Mouse (Mus musculus): ENCODE data around the gene Enpp3. TPM values are rescaled to one million over a fixed set of nuclear protein-coding genes. Genes with fewer than 3 reads are reported as not detected.
"Not testable (repeated sequence)": the region's sequence is repeated elsewhere in the genome, so short reads cannot be mapped to it uniquely, and the experiment has no call there.

The Enpp3 gene
- polyA plus RNA-seq, 1 experiment, result 0.61 TPM

DNA sequence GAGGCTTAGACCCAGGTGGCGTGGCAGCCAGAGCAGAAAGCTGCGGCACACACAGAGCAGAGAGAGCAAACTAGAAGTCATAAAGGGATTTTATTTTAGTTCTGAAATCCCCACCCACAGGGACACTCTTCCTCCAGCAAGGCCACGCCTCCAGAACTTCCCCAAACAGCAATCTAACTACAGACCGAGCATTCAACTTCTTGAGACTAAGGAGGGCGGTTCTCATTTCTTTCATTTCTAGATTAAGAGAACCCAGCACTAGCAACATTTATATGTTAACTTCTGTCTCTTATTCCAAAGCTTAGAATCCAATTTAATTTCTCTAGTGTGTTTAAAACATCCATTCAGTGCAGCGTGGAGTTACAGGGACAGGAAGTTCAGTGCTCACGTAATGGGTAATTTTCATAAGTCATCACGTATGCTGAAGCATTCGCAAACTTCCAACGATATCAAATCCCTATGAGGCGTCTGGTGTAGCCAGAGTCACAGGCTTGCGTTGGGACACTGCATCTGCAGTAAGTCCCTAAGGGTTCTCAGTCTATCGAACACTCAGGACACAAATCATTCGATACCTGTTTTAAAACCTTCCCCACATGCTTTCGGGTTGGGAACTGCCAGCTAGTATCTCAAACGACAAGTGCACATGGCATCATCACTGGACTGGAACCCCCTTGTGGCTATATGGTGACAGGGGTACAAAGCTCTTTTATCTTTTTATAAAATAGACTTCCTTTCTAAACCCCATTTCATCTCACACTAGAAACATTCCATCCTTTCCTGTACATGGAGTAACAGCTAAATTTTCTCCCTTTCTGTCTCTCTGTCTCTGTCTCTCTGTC lies 18.7 kb downstream of the Enpp3 start:
- TF ChIP-seq POLR2A (IDR thresholded peaks at IDR 0.05; ENCODE audit: extremely low read depth, insufficient read depth, low read length) (no peak), CTCF (IDR thresholded peaks at IDR 0.05; ENCODE audit: extremely low read depth, insufficient read depth, low read length) (no peak)
- no peak overlapping the region for H3K27ac ChIP-seq (ENCODE audit: insufficient read depth, low read length)
- no peaks in the 10 kb centered on the region for H3K4me1 ChIP-seq (ENCODE audit: control insufficient read depth, insufficient read depth, low read length)
- H3K4me3 ChIP-seq (ENCODE audit: insufficient read depth, low read length), result no peak overlapping the region

DNA sequence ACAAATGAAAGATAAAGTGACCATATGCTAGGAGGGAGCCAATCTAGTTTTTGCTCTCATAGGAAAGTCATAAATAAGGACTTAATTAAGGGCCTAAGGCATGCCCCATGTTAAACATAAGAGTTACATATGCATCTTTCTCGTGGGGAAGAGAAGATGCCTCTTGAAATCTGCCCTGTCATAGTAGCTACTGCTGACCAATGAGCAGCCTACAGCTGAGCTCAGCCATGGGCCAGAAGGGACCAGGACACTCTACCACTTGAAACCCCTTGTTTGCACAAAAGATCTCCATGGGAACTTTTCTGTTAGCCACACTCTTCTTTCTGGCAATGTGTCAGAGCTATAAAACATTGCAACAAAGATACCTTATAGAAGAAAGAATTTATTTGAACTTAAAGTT lies 19.4 kb downstream of the Enpp3 start:
- TF ChIP-seq CTCF (IDR thresholded peaks at IDR 0.05; ENCODE audit: extremely low read depth, insufficient read depth, low read length) (no peak), POLR2A (IDR thresholded peaks at IDR 0.05; ENCODE audit: extremely low read depth, insufficient read depth, low read length) (no peak)

DNA sequence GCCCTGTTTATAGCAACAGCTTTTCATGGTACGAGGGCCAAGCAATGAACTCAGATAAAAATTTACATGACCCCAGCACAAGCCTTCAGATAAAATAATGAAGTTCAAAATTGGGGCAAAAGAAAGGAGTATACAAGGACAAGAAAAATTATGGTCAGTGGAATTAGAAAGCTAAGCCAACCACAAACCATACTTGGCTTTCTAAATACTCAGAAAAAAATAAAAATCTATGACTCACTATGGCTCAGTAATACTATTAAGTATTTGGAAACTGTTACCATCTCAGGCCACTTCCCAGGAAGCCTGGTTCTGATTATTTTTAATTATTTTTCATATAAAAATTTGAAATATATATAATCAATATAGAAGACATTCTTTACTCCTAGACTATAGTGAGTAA lies 19.8 kb downstream of the Enpp3 start:
- Histone ChIP-seq H3K4me1 (ENCODE audit: control insufficient read depth, insufficient read depth, low read length) (no peaks in the 10 kb centered on the region), H3K27ac (ENCODE audit: insufficient read depth, low read length) (no peak overlapping the region), H3K4me3 (ENCODE audit: insufficient read depth, low read length) (no peak overlapping the region)
- TF ChIP-seq POLR2A (IDR thresholded peaks at IDR 0.05; ENCODE audit: extremely low read depth, insufficient read depth, low read length) (no peak), CTCF (IDR thresholded peaks at IDR 0.05; ENCODE audit: extremely low read depth, insufficient read depth, low read length) (no peak)

More for the DNA sequence above, 19.4 kb downstream of the Enpp3 start:
- Histone ChIP-seq H3K4me1 (ENCODE audit: control insufficient read depth, insufficient read depth, low read length) (no peaks in the 10 kb centered on the region), H3K27ac (ENCODE audit: insufficient read depth, low read length) (no peak overlapping the region), H3K4me3 (ENCODE audit: insufficient read depth, low read length) (no peak overlapping the region)

DNA sequence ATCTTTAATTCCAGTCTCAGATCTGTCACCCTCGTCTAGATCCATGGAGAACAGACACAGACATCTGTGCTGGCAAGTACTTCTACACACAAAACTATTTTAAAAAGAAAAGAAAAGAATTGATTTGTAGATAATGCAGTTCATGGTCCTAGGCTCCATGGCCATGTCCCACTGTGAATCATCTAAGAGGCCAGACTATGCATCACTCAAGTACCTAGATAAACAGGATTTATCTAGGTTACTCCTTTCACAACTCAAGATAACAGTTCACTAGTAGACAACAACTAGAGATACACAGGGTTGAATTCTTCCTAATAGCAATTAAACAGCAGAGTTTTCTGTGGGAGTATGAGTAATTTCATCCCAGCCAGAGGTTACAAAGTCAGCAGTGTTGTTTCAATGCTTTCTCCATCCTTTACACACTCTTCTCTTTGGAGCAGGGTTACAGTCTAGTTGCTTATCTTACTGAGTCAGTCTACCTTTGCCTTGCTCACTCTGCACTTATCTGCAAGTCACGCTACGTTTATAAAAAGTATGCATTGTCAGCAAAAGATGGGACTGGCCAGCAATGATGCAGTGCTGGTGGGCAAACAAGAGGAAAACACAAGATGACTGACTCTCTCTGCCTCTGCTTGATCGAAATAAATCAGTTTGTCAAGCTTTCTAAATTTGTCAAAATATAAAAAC lies 20.5 kb downstream of the Enpp3 start:
- TF ChIP-seq CTCF (IDR thresholded peaks at IDR 0.05; ENCODE audit: extremely low read depth, insufficient read depth, low read length), result no peak
- TF ChIP-seq POLR2A (IDR thresholded peaks at IDR 0.05; ENCODE audit: extremely low read depth, insufficient read depth, low read length), result no peak
- H3K27ac ChIP-seq (ENCODE audit: insufficient read depth, low read length), result no peak overlapping the region
- H3K4me3 ChIP-seq (ENCODE audit: insufficient read depth, low read length), result no peak overlapping the region
- H3K4me1 ChIP-seq (ENCODE audit: control insufficient read depth, insufficient read depth, low read length), result no peaks in the 10 kb centered on the region

DNA sequence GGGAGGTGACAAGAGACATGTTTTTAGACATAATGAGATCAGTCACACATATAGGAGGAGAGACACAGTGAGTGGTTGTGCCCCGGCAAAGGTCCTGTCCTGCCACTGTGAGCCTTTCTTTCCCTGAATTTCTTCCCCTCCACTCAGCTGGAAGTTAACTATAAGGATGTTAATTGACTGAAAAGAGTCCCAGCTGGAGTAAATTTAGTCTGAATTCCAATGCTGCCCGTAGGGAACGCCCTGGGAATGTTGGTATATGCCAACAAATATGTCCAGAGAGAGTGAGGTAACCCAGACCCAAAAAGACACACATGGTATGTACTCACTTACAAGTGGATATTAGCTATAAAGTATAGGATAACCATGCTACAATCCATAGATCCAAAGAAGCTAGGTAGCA lies 23.1 kb downstream of the Enpp3 start:
- no peak for TF ChIP-seq POLR2A (IDR thresholded peaks at IDR 0.05; ENCODE audit: extremely low read depth, insufficient read depth, low read length)
- TF ChIP-seq CTCF (IDR thresholded peaks at IDR 0.05; ENCODE audit: extremely low read depth, insufficient read depth, low read length), result no peak
- Histone ChIP-seq H3K27ac (ENCODE audit: insufficient read depth, low read length) (no peak overlapping the region), H3K4me3 (ENCODE audit: insufficient read depth, low read length) (no peak overlapping the region), H3K4me1 (ENCODE audit: control insufficient read depth, insufficient read depth, low read length) (no peaks in the 10 kb centered on the region)

DNA sequence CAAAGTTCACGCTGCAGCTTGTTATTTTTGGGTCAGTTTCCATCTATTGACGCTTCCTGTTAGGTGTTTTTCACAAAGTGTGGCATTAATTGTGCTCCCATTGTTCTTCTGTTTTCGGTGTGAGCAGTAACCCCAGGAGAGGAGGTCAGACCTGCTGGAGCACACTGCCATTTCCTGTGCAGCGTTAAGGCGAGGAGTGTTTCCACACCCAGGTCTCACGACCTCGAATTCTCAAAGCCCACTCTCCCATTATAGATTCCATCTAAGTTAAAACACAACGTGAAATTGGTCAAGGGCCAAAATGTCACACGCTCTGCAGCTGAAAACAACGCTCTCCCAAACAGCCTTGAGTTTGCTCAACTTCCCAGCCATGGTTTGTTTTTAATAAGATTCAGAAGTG lies 32.0 kb downstream of the Enpp3 start:
- H3K4me1 ChIP-seq (ENCODE audit: control insufficient read depth, insufficient read depth, low read length), result no peaks in the 10 kb centered on the region; the same call in 1 of the 2 replicates
- TF ChIP-seq POLR2A (IDR thresholded peaks at IDR 0.05; ENCODE audit: extremely low read depth, insufficient read depth, low read length), result no peak
- no peak for TF ChIP-seq CTCF (IDR thresholded peaks at IDR 0.05; ENCODE audit: extremely low read depth, insufficient read depth, low read length)

DNA sequence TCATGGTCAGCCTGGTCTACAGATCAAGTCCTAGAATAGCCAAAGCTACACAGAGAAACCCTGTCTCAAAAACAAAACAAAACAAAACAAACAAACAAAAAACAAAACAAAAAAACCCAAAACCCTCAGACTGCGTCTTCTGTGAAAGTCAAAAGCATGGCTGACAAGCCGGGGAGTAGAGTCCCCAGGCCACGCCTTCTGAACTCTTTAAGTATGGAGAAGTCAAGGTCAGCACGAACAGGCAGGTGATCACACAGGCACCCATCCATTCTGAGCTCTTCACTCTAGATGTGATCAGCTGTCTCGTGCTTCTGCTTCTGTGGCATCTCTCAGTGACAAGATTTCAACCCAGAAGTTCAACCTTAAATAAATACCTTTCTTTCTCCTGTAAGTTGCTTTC lies 35.9 kb downstream of the Enpp3 start:
- Histone ChIP-seq H3K4me3 (ENCODE audit: insufficient read depth, low read length) (no peak overlapping the region), H3K4me1 (ENCODE audit: control insufficient read depth, insufficient read depth, low read length) (no peaks in the 10 kb centered on the region; the same call in 1 of the 2 replicates), H3K27ac (ENCODE audit: insufficient read depth, low read length) (no peak overlapping the region)
- TF ChIP-seq POLR2A (IDR thresholded peaks at IDR 0.05; ENCODE audit: extremely low read depth, insufficient read depth, low read length), result no peak

More for the DNA sequence above, 32.0 kb downstream of the Enpp3 start:
- Histone ChIP-seq H3K4me3 (ENCODE audit: insufficient read depth, low read length) (no peak overlapping the region), H3K27ac (ENCODE audit: insufficient read depth, low read length) (no peak overlapping the region)

DNA sequence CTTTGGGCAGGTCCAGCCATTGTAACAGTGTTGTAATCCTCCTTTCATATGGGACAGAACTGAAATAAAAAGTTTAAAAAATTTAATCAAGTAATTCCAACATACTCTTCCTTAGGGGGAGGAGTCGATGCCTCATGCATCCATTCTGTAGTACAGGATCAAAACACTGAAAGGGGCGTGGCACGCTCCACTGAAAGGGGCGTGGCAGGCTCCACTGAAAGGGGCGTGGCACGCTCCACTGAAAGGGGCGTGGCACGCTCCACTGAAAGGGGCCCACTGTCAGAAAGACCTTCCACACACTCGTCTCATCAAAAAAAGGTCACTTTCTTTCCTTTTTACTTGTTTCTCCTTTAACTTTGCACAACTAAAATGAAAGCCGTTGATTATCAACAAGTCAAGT lies 36.7 kb downstream of the Enpp3 start:
- no peaks in the 10 kb centered on the region for H3K4me1 ChIP-seq (ENCODE audit: control insufficient read depth, insufficient read depth, low read length)
- no peak for TF ChIP-seq CTCF (IDR thresholded peaks at IDR 0.05; ENCODE audit: extremely low read depth, insufficient read depth, low read length)
- TF ChIP-seq POLR2A (IDR thresholded peaks at IDR 0.05; ENCODE audit: extremely low read depth, insufficient read depth, low read length), result no peak

DNA sequence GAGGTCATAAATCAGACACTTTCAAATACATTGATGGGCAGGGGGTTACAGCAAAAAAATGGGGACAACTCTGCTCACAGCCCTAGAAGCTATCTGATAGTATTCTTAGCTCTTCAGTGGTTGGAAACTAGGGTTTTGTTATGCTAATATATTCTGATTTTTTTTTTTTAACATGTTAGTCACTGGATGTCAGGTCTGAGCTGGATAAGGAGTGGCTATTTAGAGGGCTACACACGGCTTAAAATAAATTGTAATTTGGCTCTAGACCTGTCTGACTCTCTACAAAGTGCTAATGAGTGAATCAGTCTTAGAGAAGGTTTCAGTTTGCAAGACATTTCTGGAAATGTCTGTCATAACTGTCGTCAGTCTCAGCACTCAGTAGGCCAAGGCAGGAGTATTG lies 37.5 kb downstream of the Enpp3 start:
- no peak overlapping the region for H3K4me3 ChIP-seq (ENCODE audit: insufficient read depth, low read length)
- no peaks in the 10 kb centered on the region for H3K4me1 ChIP-seq (ENCODE audit: control insufficient read depth, insufficient read depth, low read length)
- H3K27ac ChIP-seq (ENCODE audit: insufficient read depth, low read length), result no peak overlapping the region
- no peak for TF ChIP-seq CTCF (IDR thresholded peaks at IDR 0.05; ENCODE audit: extremely low read depth, insufficient read depth, low read length)
- TF ChIP-seq POLR2A (IDR thresholded peaks at IDR 0.05; ENCODE audit: extremely low read depth, insufficient read depth, low read length), result no peak

More for the DNA sequence above, 36.7 kb downstream of the Enpp3 start:
- no peak overlapping the region for H3K4me3 ChIP-seq (ENCODE audit: insufficient read depth, low read length)
- H3K27ac ChIP-seq (ENCODE audit: insufficient read depth, low read length), result no peak overlapping the region

DNA sequence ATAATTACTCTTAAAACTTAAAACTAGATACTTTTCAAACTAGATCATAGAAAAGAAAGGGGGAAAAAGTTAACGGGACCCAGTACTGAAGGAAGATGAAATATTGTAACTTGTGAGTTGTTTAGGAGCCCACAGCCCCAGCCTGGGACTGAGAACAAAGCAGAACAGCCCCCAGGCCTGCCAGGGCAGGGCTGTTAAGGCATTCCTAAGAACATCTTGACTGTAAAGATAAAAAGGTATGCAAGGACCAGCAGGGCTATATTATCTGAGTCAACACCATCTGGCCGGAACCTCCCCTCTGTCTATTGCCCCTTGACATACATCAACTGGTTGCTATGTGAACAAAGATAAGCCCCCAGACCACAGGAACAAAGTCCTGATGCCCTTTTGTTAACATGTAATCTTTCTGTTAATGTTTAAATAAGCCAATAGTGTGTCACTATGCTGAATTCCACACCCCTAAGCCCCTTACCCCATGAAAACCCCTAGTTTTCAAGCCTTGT lies 39.8 kb downstream of the Enpp3 start:
- H3K4me1 ChIP-seq (ENCODE audit: control insufficient read depth, insufficient read depth, low read length); H3K4me3 ChIP-seq (ENCODE audit: insufficient read depth, low read length); H3K27ac ChIP-seq (ENCODE audit: insufficient read depth, low read length): not testable (repeated sequence)

Measured in cortical plate, adult 2 months (tissue).